Mouse (Mus musculus): ENCODE data around the gene Aqp6. TPM values are rescaled to one million over a fixed set of nuclear protein-coding genes. Genes with fewer than 3 reads are reported as not detected.

The Aqp6 gene
- polyA plus RNA-seq, 1 experiment from 2014 or later, result not detected

DNA sequence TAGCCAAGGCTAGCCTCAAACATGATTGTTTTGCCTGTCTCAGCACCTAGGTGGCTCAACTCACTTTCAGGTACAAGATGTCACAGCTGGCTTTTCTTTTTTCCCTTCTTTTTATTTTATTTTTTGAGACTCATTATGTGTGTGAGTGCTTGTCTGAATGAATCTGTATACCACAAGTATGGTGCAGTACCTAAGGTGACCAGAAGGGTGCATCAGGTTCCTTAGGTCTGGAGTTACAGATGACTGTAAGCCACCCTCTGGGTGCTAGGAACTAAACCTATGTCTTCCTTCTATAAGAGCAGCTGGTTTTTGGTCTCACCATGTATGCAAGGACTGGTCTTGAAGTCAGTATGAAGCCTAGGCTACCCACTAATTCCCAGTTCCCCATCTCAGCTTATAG, 30.4 kb downstream of the Aqp6 start:
- H3K36me3 ChIP-seq (replicated peaks), result peaks cover 98% of the 10 kb centered on the region
- no peak for DNase-seq (ENCODE audit: extremely low spot score, low spot score)
- H3K27me3 ChIP-seq (ENCODE audit: poor library complexity, severe bottlenecking), result no peaks in the 10 kb centered on the region
- H3K4me3 ChIP-seq, result no peak overlapping the region
- no peaks in the 10 kb centered on the region for H3K4me1 ChIP-seq
- H3K9me3 ChIP-seq, result peaks cover 11% of the 10 kb centered on the region; the same call in 1 of the 2 replicates
- H3K27ac ChIP-seq, result no peak overlapping the region

DNA sequence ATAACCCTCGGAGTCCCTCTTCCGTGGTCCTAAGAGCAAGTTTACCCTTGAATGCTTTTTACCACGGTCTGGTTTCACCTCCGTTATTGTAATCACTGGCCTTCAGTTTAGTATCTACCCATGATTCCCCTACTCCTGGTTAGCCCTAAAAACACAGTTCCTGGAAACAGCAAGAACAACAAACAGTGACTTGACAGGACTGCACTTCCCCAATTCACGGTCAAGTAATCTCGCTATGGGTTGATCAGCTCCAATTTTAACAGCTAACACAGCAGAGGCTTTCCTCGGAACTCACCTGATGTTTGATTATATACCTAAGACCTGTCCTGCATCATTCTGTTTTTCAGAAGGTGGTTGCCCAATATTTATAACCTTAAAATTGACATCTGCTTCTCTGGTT, 33.5 kb downstream of the Aqp6 start:
- Histone ChIP-seq H3K36me3 (replicated peaks) (peaks cover 100% of the 10 kb centered on the region), H3K27ac (no peak overlapping the region), H3K4me3 (no peak overlapping the region), H3K9me3 (peaks cover 11% of the 10 kb centered on the region; the same call in 1 of the 2 replicates), H3K27me3 (ENCODE audit: poor library complexity, severe bottlenecking) (no peaks in the 10 kb centered on the region), H3K4me1 (no peaks in the 10 kb centered on the region)
- no peak for DNase-seq (ENCODE audit: extremely low spot score, low spot score)
- WGBS, result 94% methylated on average over 7 of the region's 7 CpGs

DNA sequence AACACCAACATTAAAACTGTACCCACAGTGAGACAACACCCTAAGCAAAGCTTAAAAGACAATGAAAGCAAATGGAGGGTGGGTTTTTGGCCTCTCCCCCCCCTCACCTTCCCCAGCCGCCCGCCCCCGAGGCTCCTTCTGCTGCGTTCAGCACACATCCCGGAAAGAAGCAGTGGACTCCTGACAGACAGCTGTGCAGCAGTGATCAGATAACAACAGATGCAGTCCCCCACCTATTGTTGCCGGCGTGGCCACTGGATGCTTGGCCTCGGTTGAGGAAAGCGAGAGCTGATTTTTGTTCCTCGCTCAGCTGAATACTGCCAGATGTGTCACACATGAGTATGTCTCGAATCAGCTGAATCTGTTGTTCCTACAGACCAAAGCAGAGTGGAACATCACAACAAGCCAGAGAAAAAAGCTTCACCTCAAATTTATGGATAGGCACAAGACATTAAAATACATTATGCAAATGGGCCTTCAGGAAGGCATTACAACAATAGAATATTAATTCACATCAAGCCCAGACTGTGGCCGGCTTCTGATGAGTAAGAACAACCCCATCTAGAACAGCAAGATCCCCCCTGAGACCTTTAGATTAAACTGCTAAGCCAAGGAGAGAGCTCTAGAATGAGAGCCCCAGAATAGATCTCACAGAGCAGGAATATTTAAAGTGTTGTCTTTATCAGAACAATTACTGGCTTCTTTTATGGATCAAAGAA, 36.4 kb downstream of the Aqp6 start:
- Histone ChIP-seq H3K27me3 (ENCODE audit: poor library complexity, severe bottlenecking) (no peaks in the 10 kb centered on the region), H3K9me3 (peaks cover under 1% of the 10 kb centered on the region; the same call in 1 of the 2 replicates), H3K4me3 (no peak overlapping the region), H3K4me1 (no peaks in the 10 kb centered on the region), H3K27ac (no peak overlapping the region), H3K36me3 (replicated peaks) (peaks cover 100% of the 10 kb centered on the region)
- no peak for DNase-seq (ENCODE audit: extremely low spot score, low spot score)
- WGBS, result 89% methylated on average over 12 of the region's 12 CpGs

DNA sequence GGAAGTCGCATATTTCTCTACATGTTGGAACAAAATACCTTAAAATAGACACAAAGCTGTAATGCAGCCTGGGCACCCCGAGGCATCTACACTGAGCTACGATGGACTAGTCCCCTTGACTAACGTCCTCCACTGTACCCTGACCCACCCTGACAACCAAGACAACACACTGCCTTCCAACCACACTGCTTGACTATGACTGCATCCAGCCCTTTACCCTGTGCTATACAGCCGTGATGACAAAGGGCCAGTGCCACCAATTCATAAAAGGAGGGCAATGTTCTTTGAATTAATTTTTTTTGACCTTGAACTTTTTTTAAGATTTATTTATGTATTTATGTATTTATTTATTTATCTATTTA, 36.9 kb downstream of the Aqp6 start:
- WGBS, result 93% methylated on average over 5 of the region's 5 CpGs
- no peak for DNase-seq (ENCODE audit: extremely low spot score, low spot score)
- H3K27ac ChIP-seq, result no peak overlapping the region
- H3K36me3 ChIP-seq (replicated peaks), result peaks cover 100% of the 10 kb centered on the region
- no peaks in the 10 kb centered on the region for H3K9me3 ChIP-seq
- no peaks in the 10 kb centered on the region for H3K27me3 ChIP-seq (ENCODE audit: poor library complexity, severe bottlenecking)
- H3K4me3 ChIP-seq, result no peak overlapping the region
- no peaks in the 10 kb centered on the region for H3K4me1 ChIP-seq

DNA sequence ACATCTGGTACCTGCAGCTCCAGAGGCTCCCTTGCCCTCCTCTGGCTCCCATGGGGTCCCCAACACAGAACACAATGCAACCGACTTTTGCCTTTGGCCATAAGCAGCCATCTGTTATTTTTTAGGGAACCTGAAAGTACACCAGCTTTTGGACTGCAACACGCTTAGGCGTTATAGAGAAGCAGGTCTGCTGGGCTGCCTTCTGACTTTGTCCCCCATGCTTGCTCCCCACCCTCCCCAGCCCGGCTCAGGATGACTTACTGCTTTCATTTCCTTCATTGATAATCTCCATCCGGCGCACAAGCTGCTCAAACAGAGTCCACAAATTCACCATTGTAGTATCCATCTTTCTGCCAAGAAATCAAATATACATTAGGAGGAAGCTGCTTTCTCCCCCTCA, 41.4 kb downstream of the Aqp6 start:
- H3K4me3 ChIP-seq, result no peak overlapping the region
- H3K9me3 ChIP-seq, result no peaks in the 10 kb centered on the region
- H3K4me1 ChIP-seq, result peaks cover 38% of the 10 kb centered on the region
- WGBS, result 89% methylated on average over 6 of the region's 6 CpGs
- peaks cover 56% of the 10 kb centered on the region for H3K36me3 ChIP-seq (replicated peaks)
- H3K27me3 ChIP-seq (ENCODE audit: poor library complexity, severe bottlenecking), result no peaks in the 10 kb centered on the region
- H3K27ac ChIP-seq, result no peak overlapping the region
- DNase-seq (ENCODE audit: extremely low spot score, low spot score), result no peak

DNA sequence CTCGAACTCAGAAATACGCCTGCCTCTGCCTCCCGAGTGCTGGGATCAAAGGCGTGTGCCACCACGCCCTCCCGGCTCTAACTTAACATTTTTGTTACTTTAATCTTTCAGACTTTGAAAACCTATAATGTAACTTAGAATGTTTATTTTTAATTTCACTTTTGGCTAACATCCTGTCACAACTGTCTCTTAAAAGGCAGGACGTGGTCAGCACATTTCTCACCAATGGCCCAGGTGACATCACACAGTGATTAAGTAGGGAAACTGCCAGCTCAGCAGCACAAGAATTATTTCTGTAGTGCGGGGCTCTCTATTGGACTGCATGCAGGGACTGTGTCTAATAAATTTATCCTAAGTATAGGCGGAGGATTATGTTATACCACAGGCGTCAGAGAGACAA, 42.6 kb downstream of the Aqp6 start:
- no peaks in the 10 kb centered on the region for H3K27me3 ChIP-seq (ENCODE audit: poor library complexity, severe bottlenecking)
- H3K9me3 ChIP-seq, result no peaks in the 10 kb centered on the region
- H3K36me3 ChIP-seq (replicated peaks), result peaks cover 44% of the 10 kb centered on the region
- WGBS, result 93% methylated on average over 10 of the region's 10 CpGs
- H3K4me1 ChIP-seq, result peaks cover 50% of the 10 kb centered on the region
- H3K4me3 ChIP-seq, result no peak overlapping the region
- H3K27ac ChIP-seq, result no peak overlapping the region
- no peak for DNase-seq (ENCODE audit: extremely low spot score, low spot score)

DNA sequence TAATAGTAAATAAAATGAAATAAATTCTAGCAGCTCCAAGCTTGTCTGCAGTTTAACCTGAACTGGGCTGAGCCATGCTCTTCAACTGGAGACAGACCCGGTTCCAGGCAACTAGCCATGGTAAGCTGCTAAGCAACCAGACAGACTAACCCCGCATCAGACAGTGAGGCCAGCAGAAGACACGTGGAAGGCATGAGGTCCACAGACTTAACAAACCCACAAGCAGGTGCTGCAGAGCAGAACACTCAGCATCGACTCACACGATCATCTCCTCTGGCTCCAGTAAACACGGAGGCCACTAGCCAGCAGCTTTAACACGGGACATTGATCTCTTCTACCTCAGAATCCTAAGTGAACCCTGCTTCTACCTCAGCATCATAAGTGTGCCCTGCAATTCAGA, 43.6 kb downstream of the Aqp6 start:
- no peaks in the 10 kb centered on the region for H3K27me3 ChIP-seq (ENCODE audit: poor library complexity, severe bottlenecking)
- DNase-seq (ENCODE audit: extremely low spot score, low spot score), result no peak
- H3K27ac ChIP-seq, result no peak overlapping the region
- 86% methylated on average over 7 of the region's 7 CpGs for WGBS
- peaks cover 60% of the 10 kb centered on the region for H3K4me1 ChIP-seq
- H3K36me3 ChIP-seq (replicated peaks), result peaks cover 34% of the 10 kb centered on the region
- H3K9me3 ChIP-seq, result no peaks in the 10 kb centered on the region
- no peak overlapping the region for H3K4me3 ChIP-seq

DNA sequence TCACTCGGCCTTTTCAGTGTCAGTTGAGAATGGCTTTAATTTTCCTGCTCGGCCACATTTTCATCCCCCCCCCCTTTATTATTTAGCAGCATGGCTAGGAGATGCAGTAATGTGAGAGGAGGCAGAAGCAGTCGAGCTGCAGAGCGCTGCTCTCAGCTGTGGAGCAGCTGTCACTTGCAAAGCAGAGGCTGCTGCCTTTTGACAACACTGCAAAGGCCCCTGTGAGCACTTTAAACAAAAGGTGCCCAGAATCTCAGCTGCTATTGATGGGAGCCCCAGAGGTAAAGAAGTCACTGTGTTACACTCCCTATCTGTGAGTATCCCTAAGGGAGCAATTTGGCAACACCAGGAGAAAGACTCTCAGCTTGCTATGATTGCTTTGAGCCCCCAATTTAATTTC, 47.1 kb downstream of the Aqp6 start:
- Histone ChIP-seq H3K4me1 (peaks cover 79% of the 10 kb centered on the region), H3K27me3 (ENCODE audit: poor library complexity, severe bottlenecking) (peaks cover 13% of the 10 kb centered on the region), H3K27ac (no peak overlapping the region), H3K36me3 (replicated peaks) (no peaks in the 10 kb centered on the region), H3K4me3 (peak overlapping the region; percentile 18; the same call in 1 of the 2 replicates), H3K9me3 (no peaks in the 10 kb centered on the region)
- DNase-seq (ENCODE audit: extremely low spot score, low spot score), result no peak
- 59% methylated on average over 4 of the region's 4 CpGs for WGBS

DNA sequence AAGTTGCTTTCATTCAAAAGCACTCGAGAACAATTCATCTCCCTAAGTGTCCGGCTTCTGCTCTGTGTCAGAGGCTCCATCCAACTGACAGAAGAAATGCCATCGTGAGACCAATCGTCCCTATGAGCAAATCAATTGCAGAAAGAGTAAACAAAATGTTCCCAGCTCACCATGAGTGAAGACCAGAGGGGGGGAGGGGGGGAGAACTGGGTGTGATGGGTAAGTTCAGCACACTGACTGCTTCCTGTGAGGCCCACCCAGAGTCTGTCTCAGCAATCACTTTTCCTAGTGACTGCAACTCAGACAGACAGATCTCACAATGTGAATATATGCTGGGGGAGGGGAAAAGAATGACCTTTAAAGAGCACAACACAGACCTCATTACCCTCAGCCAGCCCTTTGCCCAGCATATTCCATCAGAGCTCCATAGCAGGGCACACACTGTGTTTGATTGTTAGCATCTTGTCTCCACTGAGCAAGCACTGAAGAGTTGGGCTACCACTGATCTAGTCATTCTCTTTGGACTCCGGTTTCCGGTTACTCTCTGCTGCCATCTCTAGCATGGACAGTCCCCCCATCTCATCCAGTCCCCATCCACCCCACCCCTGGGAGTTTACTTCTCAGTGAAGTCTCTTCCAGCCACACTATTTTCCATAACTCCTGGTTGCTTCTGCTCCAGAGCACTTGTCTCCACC, 48.0 kb downstream of the Aqp6 start:
- H3K4me3 ChIP-seq, result peak overlapping the region; percentile 95
- H3K9me3 ChIP-seq, result no peaks in the 10 kb centered on the region
- H3K27me3 ChIP-seq (ENCODE audit: poor library complexity, severe bottlenecking), result peaks cover 22% of the 10 kb centered on the region
- WGBS, result 56% methylated on average over 6 of the region's 6 CpGs
- no peak overlapping the region for H3K27ac ChIP-seq
- no peak for DNase-seq (ENCODE audit: extremely low spot score, low spot score)
- H3K36me3 ChIP-seq (replicated peaks), result no peaks in the 10 kb centered on the region
- H3K4me1 ChIP-seq, result peaks cover 84% of the 10 kb centered on the region

DNA sequence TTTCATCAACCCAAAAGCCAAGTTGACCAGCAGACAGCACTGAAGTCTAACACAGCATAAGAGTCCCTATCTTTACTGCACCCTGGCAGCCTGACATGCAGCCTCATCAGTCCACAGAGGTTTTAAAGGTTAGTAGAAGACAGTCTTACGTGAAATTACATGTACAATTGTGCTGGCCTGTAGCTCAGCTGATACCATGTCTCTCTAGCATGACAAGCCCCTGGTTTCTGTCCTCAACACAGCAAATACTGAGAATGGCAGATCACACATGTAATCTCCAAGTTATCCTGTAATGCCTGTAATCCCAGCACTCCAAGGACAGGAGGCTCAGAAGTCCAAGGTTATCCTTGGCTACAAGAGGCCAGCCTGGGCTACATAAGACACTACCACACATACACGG, 49.1 kb downstream of the Aqp6 start:
- H3K27ac ChIP-seq, result peak overlapping the region; percentile 97
- H3K9me3 ChIP-seq, result no peaks in the 10 kb centered on the region
- peak overlapping the region; percentile 95 for H3K4me3 ChIP-seq
- H3K4me1 ChIP-seq, result peaks cover 73% of the 10 kb centered on the region
- no peak for DNase-seq (ENCODE audit: extremely low spot score, low spot score)
- peaks cover 32% of the 10 kb centered on the region for H3K27me3 ChIP-seq (ENCODE audit: poor library complexity, severe bottlenecking)
- 69% methylated on average over 2 of the region's 2 CpGs for WGBS
- H3K36me3 ChIP-seq (replicated peaks), result no peaks in the 10 kb centered on the region

DNA sequence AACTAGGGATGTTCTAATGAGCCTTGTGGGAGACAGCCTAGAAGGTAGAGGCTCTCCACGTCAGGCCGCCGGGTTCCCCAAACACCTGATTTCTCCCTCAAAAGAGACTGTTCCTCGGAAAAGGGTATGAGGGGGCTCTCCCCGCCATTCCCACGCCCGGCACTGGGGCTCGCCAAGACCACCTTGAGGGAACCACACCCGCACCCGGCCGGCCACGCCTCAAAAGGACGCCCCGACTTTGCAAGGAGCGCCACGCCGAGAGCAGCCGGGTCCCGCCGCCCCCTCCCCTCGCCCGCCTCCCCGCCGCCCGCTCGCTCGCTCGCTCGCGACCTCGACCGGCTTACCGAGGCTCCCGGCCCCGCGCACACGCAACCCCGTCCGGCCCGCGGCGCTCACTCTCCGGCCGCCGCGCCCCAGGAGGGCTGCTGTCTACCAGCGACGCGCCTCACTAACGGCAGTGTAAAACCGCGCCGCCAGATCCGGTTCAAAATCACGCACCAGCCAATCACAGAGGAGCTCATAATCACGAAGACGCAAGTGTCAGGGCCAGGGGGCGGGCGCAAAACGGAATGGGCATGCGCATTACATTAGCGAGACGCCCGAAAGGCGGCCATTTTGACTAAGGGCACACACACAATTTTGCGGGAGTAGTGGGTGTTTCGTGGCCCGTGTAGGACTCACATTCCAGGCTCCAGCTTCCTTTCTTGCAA, 50.1 kb downstream of the Aqp6 start, which contains the start of gene Racgap1:
Gene Racgap1, minus strand, starts transcription at position 494 of the 710 bp plus-strand sequence.
- Histone ChIP-seq H3K27ac (peak within 1 kb of the TSS; percentile 97), H3K4me1 (peaks cover 68% of the 10 kb centered on the region)
- WGBS, result under 1% methylated on average over 65 of the region's 68 CpGs

DNA sequence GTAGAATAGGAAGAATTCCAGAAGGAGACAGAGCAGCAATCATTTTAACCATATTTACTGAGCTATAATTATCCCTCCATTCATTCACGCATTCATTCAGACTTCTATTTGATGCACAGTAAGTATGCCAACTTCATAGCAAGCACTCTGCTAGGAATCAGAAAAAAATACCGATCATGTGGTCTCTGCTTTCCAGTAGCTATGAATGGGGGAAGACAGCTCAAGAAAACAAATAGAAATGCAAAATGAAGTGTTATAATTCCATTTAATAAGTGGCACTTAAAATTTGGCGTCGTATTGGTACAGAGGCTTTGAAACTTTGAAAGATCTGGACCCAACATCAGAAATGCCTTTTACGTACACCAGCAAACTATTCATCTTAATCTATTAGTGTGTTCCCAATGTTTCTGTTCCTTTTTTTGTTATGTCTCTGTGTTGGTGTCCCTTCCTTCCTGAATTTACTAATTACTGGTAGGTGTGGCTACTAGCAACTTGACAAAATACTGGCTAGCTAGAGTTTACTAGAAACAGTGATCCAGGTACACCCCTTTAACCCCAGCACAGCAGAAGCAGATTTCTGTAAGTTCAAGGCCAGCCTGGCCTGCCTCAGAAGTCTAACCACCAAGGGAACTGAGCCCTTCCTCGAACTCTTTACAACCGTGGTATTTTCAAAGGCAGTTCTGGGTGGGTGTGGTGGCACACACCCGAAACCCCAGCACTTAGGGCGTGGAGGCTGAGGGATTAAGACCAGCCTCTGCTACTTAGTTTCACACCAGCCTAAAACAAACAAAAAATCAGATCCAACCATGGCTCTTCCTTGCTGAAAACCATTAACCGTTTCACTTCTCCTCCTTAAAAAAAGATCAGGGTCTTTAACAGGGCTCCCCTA, 51.0 kb downstream of the Aqp6 start:
- H3K4me3 ChIP-seq, result peak overlapping the region; percentile 95
- no peak for DNase-seq (ENCODE audit: extremely low spot score, low spot score)
- peaks cover 60% of the 10 kb centered on the region for H3K4me1 ChIP-seq
- H3K27me3 ChIP-seq (ENCODE audit: poor library complexity, severe bottlenecking), result peaks cover 52% of the 10 kb centered on the region
- WGBS, result 76% methylated on average over 10 of the region's 10 CpGs
- no peaks in the 10 kb centered on the region for H3K9me3 ChIP-seq
- no peaks in the 10 kb centered on the region for H3K36me3 ChIP-seq (replicated peaks)
- H3K27ac ChIP-seq, result peak overlapping the region; percentile 97

More for the DNA sequence above, 50.1 kb downstream of the Aqp6 start, which contains the start of gene Racgap1:
- H3K36me3 ChIP-seq (replicated peaks), result no peaks in the 10 kb centered on the region
- peak; percentile 97 for DNase-seq (ENCODE audit: extremely low spot score, low spot score)
- peak within 1 kb of the TSS; percentile 95 for H3K4me3 ChIP-seq
- peaks cover 43% of the 10 kb centered on the region for H3K27me3 ChIP-seq (ENCODE audit: poor library complexity, severe bottlenecking)
- H3K9me3 ChIP-seq, result no peaks in the 10 kb centered on the region
